Mouse (Mus musculus) kidney, postnatal 0 days (tissue): Measurements from ENCODE around the gene Gas2l3. TPM values are rescaled to one million over a fixed set of nuclear protein-coding genes. Genes with fewer than 3 reads are reported as not detected.
A peak's percentile ranks its signal among the peaks of the same experiment; 100 is the strongest.

ENCODE experiments used
- ATAC-seq: fragments of 200-750 bp; cut with Nextera tagmentation; replicated peaks from 2 replicates; pipeline ENCODE4 v1.8.0; 2017; ENCODE audit warnings: low read depth, moderate number of reproducible peaks, moderate TSS enrichment, moderate library complexity; ENCODE audit not compliant: low FRiP score
- DNase-seq: peaks from one replicate; pipeline ENCODE4 v3.0.0-alpha.2; 2016; ENCODE audit warnings: low spot score
- H3K27ac ChIP-seq: fragments of 300-500 bp; sonication (generic); 2 replicates; pipeline ENCODE4 v1.5.1; 2014; ENCODE audit warnings: mild to moderate bottlenecking
- H3K27me3 ChIP-seq: fragments of 300-500 bp; sonication (generic); 2 replicates; pipeline ENCODE4 v1.6.1; 2014; ENCODE audit warnings: low read length, mixed read lengths; ENCODE audit not compliant: insufficient read depth
- H3K36me3 ChIP-seq: fragments of 300-500 bp; sonication (generic); 2 replicates; pipeline ENCODE4 v1.6.1; 2014; ENCODE audit warnings: low read length, mixed read lengths; ENCODE audit not compliant: insufficient read depth
- H3K4me1 ChIP-seq: fragments of 300-500 bp; sonication (generic); replicated peaks from 2 replicates; pipeline ENCODE4 v1.6.1; 2014; ENCODE audit warnings: antibody characterized with exemption, low read length, mixed read lengths; ENCODE audit not compliant: insufficient read depth
- H3K4me2 ChIP-seq: fragments of 300-500 bp; sonication (generic); 2 replicates; pipeline ENCODE4 v1.6.1; 2014; ENCODE audit warnings: mild to moderate bottlenecking, low read length, moderate library complexity, mixed read lengths
- H3K4me3 ChIP-seq: fragments of 300-500 bp; sonication (generic); replicated peaks from 2 replicates; pipeline ENCODE4 v1.5.1; 2014; ENCODE audit warnings: low read depth, low read length
- H3K9ac ChIP-seq: fragments of 300-500 bp; sonication (generic); 2 replicates; pipeline ENCODE4 v1.6.1; 2014; ENCODE audit warnings: low read depth, low read length
- H3K9me3 ChIP-seq: fragments of 300-500 bp; sonication (generic); replicated peaks from 2 replicates; pipeline ENCODE4 v1.6.1; 2016; ENCODE audit warnings: low read length, inconsistent platforms, mixed read lengths
- CTCF ChIP-seq: IDR thresholded peaks from 2 replicates; pipeline ENCODE4 v1.5.1; 2016; ENCODE audit warnings: antibody characterized with exemption, low read depth, mild to moderate bottlenecking, moderate library complexity
- WGBS: fragments of 180-500 bp; shearing (Covaris S2); extraction: QIAGEN DNeasy Blood & Tissue Kit; methylation state at CpG from one replicate; pipeline ENCODE4 v1.1.7; 2014; 5-methylcytosine and 5-hydroxymethylcytosine counted together
- polyA plus RNA-seq: library from polyadenylated mRNA; unstranded; fragments of >200 nt; fragmentation: Nextera tagmentation; extraction: Ambion mirVana; gene quantifications from 2 replicates; pipeline ENCODE4 v1.2.1, GENCODE M21; 2015

Gas2l3 gene
- polyA plus RNA-seq, 1 experiment from 2014 or later = 7.2 TPM

GRCm38 (mm10) chr10:89395321-89395720, 48.4 kb downstream of the Gas2l3 start:
- no peak overlapping the region for H3K9ac ChIP-seq
- ATAC-seq = no peak
- no peak overlapping the region for H3K4me3 ChIP-seq
- DNase-seq = peak; percentile 49
- WGBS = 25% methylated on average over 7 of the region's 7 CpGs
- no peaks in the 10 kb centered on the region for H3K36me3 ChIP-seq
- H3K4me1 ChIP-seq = no peaks in the 10 kb centered on the region
- H3K4me2 ChIP-seq = peak overlapping the region; percentile 10; the same call in 1 of the 2 replicates
- no peaks in the 10 kb centered on the region for H3K27me3 ChIP-seq
- H3K9me3 ChIP-seq = no peaks in the 10 kb centered on the region
- no peak overlapping the region for H3K27ac ChIP-seq
- no peak for TF ChIP-seq CTCF

DNA sequence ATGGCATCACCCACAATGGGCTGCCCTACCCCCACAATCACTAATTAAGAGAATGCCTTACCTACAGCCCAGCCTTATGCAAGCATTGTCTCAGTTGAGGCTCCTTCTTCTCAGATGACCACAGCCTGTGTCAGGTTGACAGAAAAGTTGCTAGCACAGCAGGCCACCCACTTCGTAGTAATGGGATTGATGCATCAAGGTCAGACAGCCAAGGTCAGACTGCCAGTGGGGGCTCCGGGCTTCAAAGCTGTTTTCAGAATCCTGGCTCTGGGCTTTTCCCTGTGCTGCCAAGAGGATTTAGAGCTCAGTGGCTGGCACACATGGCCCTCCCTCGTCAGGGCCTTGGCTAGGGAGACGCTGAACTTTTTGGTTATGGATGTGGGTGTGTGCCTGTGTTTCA, 51.1 kb downstream of the Gas2l3 start:
- no peak for DNase-seq
- H3K9me3 ChIP-seq = no peaks in the 10 kb centered on the region
- H3K27ac ChIP-seq = no peak overlapping the region
- H3K4me3 ChIP-seq = no peak overlapping the region
- no peak overlapping the region for H3K4me2 ChIP-seq
- H3K4me1 ChIP-seq = no peaks in the 10 kb centered on the region
- H3K36me3 ChIP-seq = no peaks in the 10 kb centered on the region
- no peaks in the 10 kb centered on the region for H3K27me3 ChIP-seq
- ATAC-seq = no peak
- 21% methylated on average over 4 of the region's 4 CpGs for WGBS
- no peak overlapping the region for H3K9ac ChIP-seq
- TF ChIP-seq CTCF = no peak

GRCm38 (mm10) chr10:89391571-89392163, 52.1 kb downstream of the Gas2l3 start:
- H3K9me3 ChIP-seq = no peaks in the 10 kb centered on the region
- no peaks in the 10 kb centered on the region for H3K27me3 ChIP-seq
- H3K4me2 ChIP-seq = no peak overlapping the region
- WGBS = 77% methylated on average over 4 of the region's 4 CpGs
- H3K4me3 ChIP-seq = no peak overlapping the region
- no peaks in the 10 kb centered on the region for H3K4me1 ChIP-seq
- no peak overlapping the region for H3K9ac ChIP-seq
- TF ChIP-seq CTCF = no peak
- H3K27ac ChIP-seq = no peak overlapping the region
- H3K36me3 ChIP-seq = no peaks in the 10 kb centered on the region
- ATAC-seq (no peak), DNase-seq (no peak)

- H3K27ac ChIP-seq = no peak overlapping the region
- no peaks in the 10 kb centered on the region for H3K36me3 ChIP-seq
- H3K4me2 ChIP-seq = no peak overlapping the region
- H3K9ac ChIP-seq = no peak overlapping the region
- WGBS = 82% methylated on average over 3 of the region's 3 CpGs
- no peak for TF ChIP-seq CTCF
- DNase-seq (no peak), ATAC-seq (no peak)
- no peaks in the 10 kb centered on the region for H3K4me1 ChIP-seq
- H3K27me3 ChIP-seq = no peaks in the 10 kb centered on the region
- H3K9me3 ChIP-seq = no peaks in the 10 kb centered on the region
- no peak overlapping the region for H3K4me3 ChIP-seq
Measured at GRCm38 (mm10) chr10:89386461-89386860, 57.3 kb downstream of the Gas2l3 start.

DNA sequence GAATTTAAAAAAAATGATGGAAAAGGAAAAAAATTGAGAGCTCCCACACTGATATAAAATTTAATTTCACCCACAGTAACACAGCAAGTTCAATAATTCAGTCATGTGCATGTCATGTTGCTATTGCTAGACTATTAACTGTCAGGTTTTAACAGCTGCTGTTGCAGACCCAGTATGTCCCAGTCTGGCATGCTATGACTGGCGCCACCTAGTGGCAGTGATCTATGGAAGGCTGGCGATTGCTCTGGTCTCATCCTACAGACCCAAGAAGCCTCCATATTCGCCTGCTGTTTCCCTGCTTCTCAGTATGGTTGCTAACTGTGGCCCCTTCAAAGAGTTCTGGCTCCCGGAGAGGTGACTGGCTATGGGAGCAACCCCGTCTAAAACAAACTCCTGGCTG, 60.3 kb downstream of the Gas2l3 start:
- H3K9me3 ChIP-seq = no peaks in the 10 kb centered on the region
- H3K27me3 ChIP-seq = no peaks in the 10 kb centered on the region
- no peaks in the 10 kb centered on the region for H3K36me3 ChIP-seq
- H3K4me1 ChIP-seq = no peaks in the 10 kb centered on the region
- no peak overlapping the region for H3K9ac ChIP-seq
- 8% methylated on average over 5 of the region's 5 CpGs for WGBS
- H3K27ac ChIP-seq = no peak overlapping the region
- peak; percentile 76 for ATAC-seq
- no peak overlapping the region for H3K4me3 ChIP-seq
- no peak overlapping the region for H3K4me2 ChIP-seq
- TF ChIP-seq CTCF = peak; percentile 87
- peak; percentile 87 for DNase-seq

GRCm38 (mm10) chr10:89377750-89378149, 66.0 kb downstream of the Gas2l3 start:
- Histone ChIP-seq H3K4me2 (no peak overlapping the region), H3K9me3 (no peaks in the 10 kb centered on the region), H3K4me3 (no peak overlapping the region), H3K4me1 (no peaks in the 10 kb centered on the region), H3K36me3 (no peaks in the 10 kb centered on the region), H3K27ac (no peak overlapping the region), H3K9ac (no peak overlapping the region), H3K27me3 (no peaks in the 10 kb centered on the region)
- no peak for TF ChIP-seq CTCF
- ATAC-seq (no peak), DNase-seq (no peak)
- WGBS = 74% methylated on average over 4 of the region's 4 CpGs

DNA sequence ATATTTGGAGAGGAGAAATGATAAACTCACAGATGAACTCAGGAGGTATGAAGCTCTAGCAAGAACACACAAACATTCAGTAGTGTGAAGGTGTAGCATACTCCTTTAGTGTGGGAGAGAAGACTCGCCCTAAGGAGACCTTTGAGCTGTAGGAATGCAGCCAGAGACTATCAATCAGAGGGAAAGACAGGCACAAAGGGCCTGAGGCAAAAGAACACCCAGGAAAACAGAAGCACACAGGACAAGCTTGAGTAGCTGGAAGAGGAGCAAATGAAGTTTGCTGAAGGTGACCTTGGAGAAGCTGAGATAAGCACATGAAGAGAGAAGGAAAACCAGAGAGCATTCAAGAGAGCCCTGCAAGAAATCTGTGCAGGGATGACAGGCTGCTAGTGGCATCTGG, 73.7 kb downstream of the Gas2l3 start:
- Histone ChIP-seq H3K27me3 (no peaks in the 10 kb centered on the region), H3K36me3 (no peaks in the 10 kb centered on the region), H3K4me3 (no peak overlapping the region), H3K9ac (no peak overlapping the region), H3K9me3 (no peaks in the 10 kb centered on the region), H3K4me2 (no peak overlapping the region), H3K4me1 (no peaks in the 10 kb centered on the region), H3K27ac (no peak overlapping the region)
- DNase-seq = no peak
- 12% methylated on average over 1 of the region's 1 CpGs for WGBS
- no peak for TF ChIP-seq CTCF
- no peak for ATAC-seq
